Mouse (Mus musculus) liver, adult 2 months (tissue): ENCODE results near the gene Mtx2. TPM values are rescaled to one million over a fixed set of nuclear protein-coding genes. Genes with fewer than 3 reads are reported as not detected.

Source experiments
- DNase-seq: peaks from one replicate; pipeline ENCODE4 v3.0.0-alpha.2; 2011; ENCODE audit warnings: low read depth, low spot score; ENCODE audit errors: extremely low read depth
- H3K27ac ChIP-seq: fragments of 200-500 bp; replicated peaks from 2 replicates; pipeline ENCODE4 v1.5.1; 2012; ENCODE audit warnings: low read depth, mild to moderate bottlenecking, control low read depth, inconsistent platforms, low read length; ENCODE audit not compliant: insufficient read depth
- H3K27me3 ChIP-seq: fragments of 200-500 bp; 2 replicates; pipeline ENCODE4 v1.6.1; 2012; ENCODE audit warnings: mild to moderate bottlenecking, moderate library complexity, low read length, inconsistent platforms; ENCODE audit not compliant: control insufficient read depth, insufficient read depth
- H3K36me3 ChIP-seq: fragments of 200-500 bp; 2 replicates; pipeline ENCODE4 v1.6.1; 2012; ENCODE audit warnings: low read length, inconsistent platforms; ENCODE audit not compliant: control insufficient read depth, insufficient read depth
- H3K4me1 ChIP-seq: fragments of 200-500 bp; 2 replicates; pipeline ENCODE4 v1.6.1; 2011; ENCODE audit warnings: low read length; ENCODE audit not compliant: control insufficient read depth, insufficient read depth
- H3K4me3 ChIP-seq: fragments of 200-500 bp; 2 replicates; pipeline ENCODE4 v1.5.1; 2011; ENCODE audit warnings: low read depth, mild to moderate bottlenecking, control low read depth, low read length, moderate library complexity; ENCODE audit not compliant: insufficient read depth
- H3K79me2 ChIP-seq: fragments of 200-500 bp; 2 replicates; pipeline ENCODE4 v1.6.1; 2012; ENCODE audit warnings: inconsistent platforms, mild to moderate bottlenecking, low read length, moderate library complexity; ENCODE audit not compliant: control insufficient read depth, insufficient read depth
- H3K9ac ChIP-seq: fragments of 200-500 bp; 2 replicates; pipeline ENCODE4 v1.6.1; 2012; ENCODE audit warnings: low read depth, mild to moderate bottlenecking, control low read depth, inconsistent platforms, low read length
- CTCF ChIP-seq: fragments of 200-500 bp; IDR thresholded peaks from 2 replicates; pipeline ENCODE4 v1.5.1; 2011; ENCODE audit warnings: low read depth, low read length, control low read depth
- POLR2A ChIP-seq: fragments of 200-500 bp; IDR thresholded peaks from 2 replicates; pipeline ENCODE4 v1.6.1; 2011; ENCODE audit warnings: low read length, control low read depth; ENCODE audit not compliant: insufficient read depth; ENCODE audit errors: extremely low read depth
- WGBS: fragments of 180-500 bp; shearing (Covaris S2); methylation state at CpG from one replicate; pipeline ENCODE4 v1.1.7; 2018; 5-methylcytosine and 5-hydroxymethylcytosine counted together
- polyA plus RNA-seq: library from polyadenylated mRNA; depleted of rRNA; stranded (reverse); fragments of >200 nt; gene quantifications from 2 replicates; pipeline ENCODE4 v1.2.3, GENCODE M21; 2012; rRNA removed
- total RNA-seq: library from RNA; depleted of rRNA; stranded (reverse); fragments of >200 nt; gene quantifications from 2 replicates; pipeline ENCODE4 v1.2.3, GENCODE M21; 2014; rRNA removed

Mtx2 gene
- total and polyA plus RNA-seq, 2 experiments = 43.0 to 51.7 TPM

DNA sequence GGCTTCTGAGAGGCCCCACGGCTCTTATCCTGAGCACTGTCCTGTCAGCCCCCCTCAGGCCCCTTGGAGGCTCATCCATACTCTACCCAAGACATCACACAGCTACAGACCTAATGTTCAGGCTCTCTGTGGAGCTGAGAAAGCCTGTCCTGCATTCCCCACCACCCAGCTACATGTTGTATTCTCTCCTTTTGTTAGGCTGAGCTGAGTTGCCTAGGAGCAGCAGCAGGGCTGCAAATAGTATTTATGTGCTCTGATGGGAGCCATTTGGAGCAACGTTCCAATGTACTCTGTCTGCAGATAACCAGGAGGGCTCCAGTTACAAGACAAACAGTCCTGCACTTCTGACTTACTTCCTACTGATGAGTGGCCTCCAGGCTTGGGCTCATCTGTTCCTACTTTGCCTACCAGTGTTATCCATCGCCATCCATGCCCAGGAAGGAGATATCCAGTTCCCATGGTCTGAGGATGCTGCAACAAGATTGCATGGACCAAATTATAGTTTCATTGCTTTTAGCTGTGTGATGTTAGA, 76.2 kb downstream of the Mtx2 start:
- Histone ChIP-seq H3K4me1 (no peaks in the 10 kb centered on the region), H3K4me3 (no peak overlapping the region), H3K9ac (no peak overlapping the region), H3K36me3 (no peaks in the 10 kb centered on the region), H3K27me3 (no peaks in the 10 kb centered on the region), H3K27ac (no peak overlapping the region), H3K79me2 (no peaks in the 10 kb centered on the region)
- DNase-seq = no peak
- no peak for TF ChIP-seq CTCF
- WGBS = 47% methylated on average over 3 of the region's 3 CpGs

DNA sequence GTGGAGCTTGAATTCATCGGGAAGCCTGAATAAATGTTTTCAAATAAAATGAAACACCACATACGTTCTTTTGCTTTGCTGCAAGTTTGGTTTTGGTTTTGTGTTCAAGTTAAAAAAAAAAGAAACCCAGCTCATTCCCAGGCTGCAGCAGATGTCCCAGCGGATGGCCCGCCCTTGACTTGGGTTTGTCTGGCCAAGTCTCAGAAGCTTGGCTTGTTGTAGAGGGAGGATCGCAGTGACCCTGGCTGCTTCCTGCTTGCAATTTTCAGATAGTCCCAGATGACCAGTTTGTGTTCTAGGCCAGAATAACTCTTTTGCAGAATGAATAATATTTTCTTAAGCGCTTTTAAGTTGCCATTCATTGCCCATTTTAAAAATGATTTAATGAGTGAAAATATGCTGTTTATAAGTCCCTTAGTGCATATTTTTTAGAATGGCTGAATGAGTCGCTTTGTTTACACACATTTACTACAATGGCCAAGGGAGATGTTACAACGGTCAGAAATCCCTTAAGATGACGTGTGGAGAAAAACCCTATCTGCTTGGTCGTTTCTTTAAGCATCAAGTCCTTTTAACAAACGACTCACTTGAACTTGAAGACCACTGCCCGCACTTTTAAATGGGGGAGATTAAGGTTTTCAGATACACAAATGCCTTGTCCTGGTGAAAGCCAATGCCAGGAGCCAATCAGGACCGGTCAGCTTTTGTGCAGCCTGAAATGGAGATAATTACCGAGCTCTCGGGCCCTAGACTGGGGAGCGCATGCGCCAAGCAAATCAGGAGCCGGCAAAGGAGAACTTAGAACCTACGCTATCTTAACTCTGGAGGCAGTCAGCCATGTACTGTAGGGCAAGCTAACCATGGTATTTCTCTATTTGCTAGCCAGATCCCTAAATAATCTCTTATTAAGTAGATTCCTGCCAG, 82.0 kb downstream of the Mtx2 start:
- H3K4me1 ChIP-seq = peaks cover 2% of the 10 kb centered on the region; the same call in 1 of the 2 replicates
- H3K9ac ChIP-seq = no peak overlapping the region
- DNase-seq = peak; percentile 34
- H3K27ac ChIP-seq = peak overlapping the region; percentile 21; the same call in 1 of the 2 replicates
- TF ChIP-seq POLR2A = no peak
- 80% methylated on average over 19 of the region's 19 CpGs for WGBS
- no peak overlapping the region for H3K4me3 ChIP-seq
- H3K36me3 ChIP-seq = no peaks in the 10 kb centered on the region
- no peaks in the 10 kb centered on the region for H3K27me3 ChIP-seq
- H3K79me2 ChIP-seq = no peaks in the 10 kb centered on the region

- Histone ChIP-seq H3K27ac (no peak overlapping the region), H3K27me3 (0 out of 2 replicates have a peak, but pooled peaks cover 2% of the 10 kb centered on the region), H3K4me1 (0 out of 2 replicates have a peak, but pooled peaks cover under 1% of the 10 kb centered on the region), H3K9ac (no peak overlapping the region), H3K79me2 (no peaks in the 10 kb centered on the region), H3K4me3 (no peak overlapping the region), H3K36me3 (no peaks in the 10 kb centered on the region)
- WGBS = 74% methylated on average over 7 of the region's 7 CpGs
- DNase-seq = no peak
- TF ChIP-seq CTCF = no peak
- no peak for TF ChIP-seq POLR2A
Observed at GRCm38 (mm10) chr2:74912031-74912430, 86.4 kb downstream of the Mtx2 start.

- Histone ChIP-seq H3K4me1 (no peaks in the 10 kb centered on the region), H3K27ac (no peak overlapping the region), H3K4me3 (no peak overlapping the region), H3K36me3 (no peaks in the 10 kb centered on the region), H3K27me3 (0 out of 2 replicates have a peak, but pooled peaks cover 2% of the 10 kb centered on the region), H3K9ac (no peak overlapping the region), H3K79me2 (no peaks in the 10 kb centered on the region)
- no peak for TF ChIP-seq POLR2A
- no peak for TF ChIP-seq CTCF
- WGBS = 61% methylated on average over 9 of the region's 9 CpGs
- no peak for DNase-seq
Observed at GRCm38 (mm10) chr2:74917880-74918537, 92.4 kb downstream of the Mtx2 start.

DNA sequence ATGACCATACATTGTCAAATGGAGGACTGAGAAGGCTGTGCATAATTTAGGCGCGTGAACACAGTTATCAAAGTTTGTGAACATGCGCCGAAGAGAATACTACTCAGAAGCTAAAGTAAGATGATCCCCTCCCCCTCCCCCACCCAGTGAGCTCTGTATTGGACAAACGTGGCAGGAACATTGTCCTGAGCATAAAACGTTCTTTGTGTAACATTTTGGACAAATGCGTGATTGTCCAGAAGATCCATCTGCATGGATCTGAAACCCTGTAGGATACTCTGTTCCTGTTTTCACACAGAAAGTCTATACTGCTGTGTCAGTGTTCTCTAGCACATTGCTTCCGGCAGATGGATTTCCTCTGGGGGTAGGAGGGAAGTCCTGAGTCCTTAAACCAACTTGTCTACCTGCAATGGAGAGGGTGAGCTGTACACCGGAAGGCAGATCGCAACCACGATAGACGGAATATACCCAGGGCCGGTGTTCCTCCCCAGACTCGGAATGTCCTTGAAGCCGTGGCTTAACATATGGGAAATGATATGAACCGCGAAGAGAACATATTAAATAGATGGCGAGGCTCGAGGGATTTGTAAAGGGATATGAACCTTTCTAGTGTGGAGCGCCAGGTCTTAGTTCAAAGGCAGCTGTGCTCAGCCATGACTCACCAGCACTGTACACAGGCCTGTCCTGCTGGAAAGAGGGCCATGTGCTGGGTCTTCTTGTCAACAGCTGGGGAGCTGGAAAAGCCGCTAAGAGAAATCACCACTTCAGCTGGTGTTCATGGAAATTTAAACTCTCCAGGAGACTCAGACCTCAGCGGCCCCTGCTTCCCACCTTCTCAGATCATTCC, 100.6 kb downstream of the Mtx2 start:
- Histone ChIP-seq H3K79me2 (no peaks in the 10 kb centered on the region), H3K36me3 (no peaks in the 10 kb centered on the region), H3K27ac (no peak overlapping the region), H3K9ac (no peak overlapping the region), H3K27me3 (no peaks in the 10 kb centered on the region), H3K4me1 (no peaks in the 10 kb centered on the region), H3K4me3 (no peak overlapping the region)
- 79% methylated on average over 22 of the region's 22 CpGs for WGBS
- TF ChIP-seq POLR2A = no peak
- TF ChIP-seq CTCF = no peak
- no peak for DNase-seq

Other genes starting within 250 kb of the Mtx2 start
- 6.4 and 8.3 TPM in 2 replicates for gene Lnpk, start 246.4 kb upstream of the Mtx2 start, total RNA-seq
- gene Lnpk, start 246.4 kb upstream of the Mtx2 start, polyA plus RNA-seq = 1.8 and 1.9 TPM in 2 replicates
- gene Evx2, start 166.2 kb upstream of the Mtx2 start, total RNA-seq = not detected in 2 replicates
- gene Evx2, start 166.2 kb upstream of the Mtx2 start, polyA plus RNA-seq = not detected in 2 replicates
- gene Hoxd13, start 157.5 kb upstream of the Mtx2 start, total RNA-seq = not detected in 2 replicates
- not detected in 2 replicates for gene Hoxd13, start 157.5 kb upstream of the Mtx2 start, polyA plus RNA-seq
- gene Hoxd12, start 150.8 kb upstream of the Mtx2 start, total RNA-seq = not detected in 2 replicates
- not detected in 2 replicates for gene Hoxd12, start 150.8 kb upstream of the Mtx2 start, polyA plus RNA-seq
- gene Hoxd11, start 146.2 kb upstream of the Mtx2 start, total RNA-seq = not detected in 2 replicates
- gene Hoxd11, start 146.2 kb upstream of the Mtx2 start, polyA plus RNA-seq = not detected in 2 replicates
- gene Hoxd10, start 133.9 kb upstream of the Mtx2 start, total RNA-seq = not detected in 2 replicates
- not detected in 2 replicates for gene Hoxd10, start 133.9 kb upstream of the Mtx2 start, polyA plus RNA-seq
- gene Hoxd9, start 128.1 kb upstream of the Mtx2 start, total RNA-seq = not detected in 2 replicates
- not detected in 2 replicates for gene Hoxd9, start 128.1 kb upstream of the Mtx2 start, polyA plus RNA-seq
- gene Hoxd8, start 121.2 kb upstream of the Mtx2 start, total RNA-seq = 0.07 TPM in 1 of 2 replicates, not detected in the other
- 0.06 TPM in 1 of 2 replicates, not detected in the other for gene Hoxd8, start 121.2 kb upstream of the Mtx2 start, polyA plus RNA-seq
- not detected in 2 replicates for gene Hoxd3, start 113.9 kb upstream of the Mtx2 start, total RNA-seq
- not detected in 2 replicates for gene Hoxd3, start 113.9 kb upstream of the Mtx2 start, polyA plus RNA-seq
- gene Hoxd4, start 113.9 kb upstream of the Mtx2 start, total RNA-seq = 0.09 and 0.13 TPM in 2 replicates
- gene Hoxd4, start 113.9 kb upstream of the Mtx2 start, polyA plus RNA-seq = 0.05 TPM in 1 of 2 replicates, not detected in the other
- not detected in 2 replicates for gene Gm28230, start 99.1 kb upstream of the Mtx2 start, total RNA-seq
- gene Gm28230, start 99.1 kb upstream of the Mtx2 start, polyA plus RNA-seq = not detected in 2 replicates
- not detected in 2 replicates for gene Hoxd1, start 62.8 kb upstream of the Mtx2 start, total RNA-seq
- not detected in 2 replicates for gene Hoxd1, start 62.8 kb upstream of the Mtx2 start, polyA plus RNA-seq